Mouse (Mus musculus) ES-Bruce4 (cell line): ENCODE measurements at regions not wholly inside any gene's neighbourhood (a gene's known extent, or its start where the extent isn't known, plus 50 kb on each side); places are given as distances from the start of the nearest gene placed in this dataset.

Experiments used
- CTCF ChIP-seq: IDR thresholded peaks from one replicate; pipeline ENCODE4 v1.8.1; 2011; ENCODE audit warnings: low read depth, low read length
- EP300 ChIP-seq: IDR thresholded peaks from 2 replicates; pipeline ENCODE4 v1.6.1; 2011; ENCODE audit warnings: low read depth, low read length; ENCODE audit not compliant: insufficient read depth
- POLR2A ChIP-seq: IDR thresholded peaks from one replicate; pipeline ENCODE4 v1.8.1; 2011; ENCODE audit warnings: low read length; ENCODE audit not compliant: insufficient read depth

DNA sequence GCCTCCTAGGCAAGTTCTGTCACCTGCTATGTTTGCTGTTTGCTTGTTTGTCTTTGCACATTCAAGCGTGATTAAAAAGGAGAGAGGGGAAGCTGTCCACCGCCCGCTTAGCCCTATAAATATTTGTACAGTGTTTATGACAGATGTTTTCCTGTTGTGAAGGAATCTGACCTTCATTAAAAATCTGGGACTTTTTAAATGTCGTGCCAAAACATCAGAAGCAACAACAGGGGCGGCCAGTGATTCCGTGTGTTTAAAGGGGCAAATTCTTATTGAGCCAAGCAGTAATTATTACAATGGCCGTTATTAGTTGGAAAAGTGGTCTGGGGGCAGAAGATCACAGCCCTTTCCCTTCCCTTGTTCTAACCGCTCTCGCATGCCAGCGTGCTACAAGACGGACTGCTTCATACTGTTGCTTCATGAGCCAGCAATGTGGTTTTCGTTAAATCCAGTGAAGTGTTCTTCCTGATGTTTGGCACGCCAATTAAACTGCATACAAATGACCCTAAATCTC is 119.3 kb downstream of the Gas1 start:
- TF ChIP-seq CTCF (no peak), POLR2A (no peak), EP300 (no peak)
